Mouse (Mus musculus) embryonic facial prominence, embryonic 15.5 days (tissue): ENCODE data around the gene Vps26b. TPM values are rescaled to one million over a fixed set of nuclear protein-coding genes. Genes with fewer than 3 reads are reported as not detected.
A peak's percentile ranks its signal among the peaks of the same experiment; 100 is the strongest.

Experiments
- ATAC-seq: fragments of 200-750 bp; cut with Nextera tagmentation; 2 replicates; pipeline ENCODE4 v1.8.0; 2017; ENCODE audit warnings: low read depth, moderate TSS enrichment; ENCODE audit not compliant: insufficient number of reproducible peaks, low FRiP score, low TSS enrichment
- H3K27ac ChIP-seq: fragments of 300-500 bp; sonication (generic); replicated peaks from 2 replicates; pipeline ENCODE4 v1.5.1; 2015; ENCODE audit warnings: mild to moderate bottlenecking, inconsistent platforms
- H3K27me3 ChIP-seq: fragments of 300-500 bp; sonication (generic); 2 replicates; pipeline ENCODE4 v1.6.1; 2015; ENCODE audit warnings: inconsistent platforms
- H3K36me3 ChIP-seq: fragments of 300-500 bp; sonication (generic); 2 replicates; pipeline ENCODE4 v1.6.1; 2015; ENCODE audit warnings: mild to moderate bottlenecking, inconsistent platforms
- H3K4me1 ChIP-seq: fragments of 300-500 bp; sonication (generic); 2 replicates; pipeline ENCODE4 v1.6.1; 2015; ENCODE audit warnings: inconsistent platforms
- H3K4me2 ChIP-seq: fragments of 300-500 bp; sonication (generic); replicated peaks from 2 replicates; pipeline ENCODE4 v1.6.1; 2015; ENCODE audit warnings: mild to moderate bottlenecking, inconsistent platforms
- H3K4me3 ChIP-seq: fragments of 300-500 bp; sonication (generic); replicated peaks from 2 replicates; pipeline ENCODE4 v1.5.1; 2015; ENCODE audit warnings: mild to moderate bottlenecking, inconsistent platforms
- H3K9ac ChIP-seq: fragments of 300-500 bp; sonication (generic); 2 replicates; pipeline ENCODE4 v1.6.1; 2015; ENCODE audit warnings: inconsistent platforms
- H3K9me3 ChIP-seq: fragments of 300-500 bp; sonication (generic); replicated peaks from 2 replicates; pipeline ENCODE4 v1.6.1; 2016; ENCODE audit warnings: inconsistent platforms
- WGBS: fragments of 180-500 bp; shearing (Covaris S2); methylation state at CpG from one replicate; pipeline ENCODE4 v1.1.7; 2015; 5-methylcytosine and 5-hydroxymethylcytosine counted together
- polyA plus RNA-seq: library from polyadenylated mRNA; unstranded; fragments of >200 nt; fragmentation: Nextera tagmentation; extraction: Ambion mirVana; gene quantifications from 2 replicates; pipeline ENCODE4 v1.2.1, GENCODE M21; 2015

Gene Vps26b
- polyA plus RNA-seq, 1 experiment from 2014 or later: 39.9 TPM

DNA sequence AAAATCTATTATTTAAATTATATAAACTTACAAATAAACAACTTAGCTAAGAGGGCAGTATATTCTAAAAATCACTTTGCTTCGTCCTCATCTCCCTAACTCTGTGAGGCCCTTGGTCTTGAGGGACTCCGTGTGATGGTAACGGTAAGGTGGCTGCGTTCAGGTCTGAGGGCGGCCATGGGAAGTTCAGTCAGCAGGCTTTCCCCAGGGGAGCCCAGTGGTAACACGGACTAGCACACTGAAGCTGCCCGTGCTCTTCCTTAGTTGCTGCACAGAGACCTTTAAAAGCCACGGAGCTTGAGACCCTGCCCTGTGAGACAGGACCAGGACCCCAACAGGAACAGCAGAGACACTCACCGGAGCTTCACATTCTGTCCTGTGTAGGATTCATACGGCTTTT, 10.9 kb downstream of the Vps26b start:
- ATAC-seq: no peak
- WGBS: 92% methylated on average over 10 of the region's 10 CpGs
- H3K27ac ChIP-seq: no peak overlapping the region
- H3K4me1 ChIP-seq: no peaks in the 10 kb centered on the region
- no peaks in the 10 kb centered on the region for H3K27me3 ChIP-seq
- H3K4me3 ChIP-seq: no peak overlapping the region
- no peak overlapping the region for H3K9ac ChIP-seq
- H3K9me3 ChIP-seq: no peaks in the 10 kb centered on the region
- peaks cover 43% of the 10 kb centered on the region for H3K36me3 ChIP-seq
- H3K4me2 ChIP-seq: no peak overlapping the region

- ATAC-seq: no peak
- H3K9ac ChIP-seq: no peak overlapping the region
- H3K27ac ChIP-seq: no peak overlapping the region
- no peaks in the 10 kb centered on the region for H3K4me1 ChIP-seq
- H3K27me3 ChIP-seq: no peaks in the 10 kb centered on the region
- WGBS: 88% methylated on average over 4 of the region's 4 CpGs
- no peaks in the 10 kb centered on the region for H3K9me3 ChIP-seq
- no peak overlapping the region for H3K4me2 ChIP-seq
- no peak overlapping the region for H3K4me3 ChIP-seq
- peaks cover 92% of the 10 kb centered on the region for H3K36me3 ChIP-seq
These were observed 18.3 kb downstream of the Vps26b start for GRCm38 (mm10) chr9:27011572-27011971.

GRCm38 (mm10) chr9:27009231-27009630, 20.6 kb downstream of the Vps26b start:
- Histone ChIP-seq H3K9ac (no peak overlapping the region), H3K9me3 (no peaks in the 10 kb centered on the region), H3K27me3 (no peaks in the 10 kb centered on the region), H3K36me3 (peaks cover 95% of the 10 kb centered on the region), H3K27ac (no peak overlapping the region), H3K4me2 (no peak overlapping the region), H3K4me3 (no peak overlapping the region), H3K4me1 (no peaks in the 10 kb centered on the region)
- WGBS: 78% methylated on average over 5 of the region's 5 CpGs
- no peak for ATAC-seq

- H3K27me3 ChIP-seq: no peaks in the 10 kb centered on the region
- WGBS: 88% methylated on average over 5 of the region's 5 CpGs
- H3K4me1 ChIP-seq: no peaks in the 10 kb centered on the region
- H3K36me3 ChIP-seq: peaks cover 84% of the 10 kb centered on the region
- H3K4me2 ChIP-seq: no peak overlapping the region
- no peak overlapping the region for H3K27ac ChIP-seq
- H3K9ac ChIP-seq: no peak overlapping the region
- H3K4me3 ChIP-seq: no peak overlapping the region
- ATAC-seq: no peak
- H3K9me3 ChIP-seq: no peaks in the 10 kb centered on the region
These were observed 23.0 kb downstream of the Vps26b start for GRCm38 (mm10) chr9:27006866-27007265.

DNA sequence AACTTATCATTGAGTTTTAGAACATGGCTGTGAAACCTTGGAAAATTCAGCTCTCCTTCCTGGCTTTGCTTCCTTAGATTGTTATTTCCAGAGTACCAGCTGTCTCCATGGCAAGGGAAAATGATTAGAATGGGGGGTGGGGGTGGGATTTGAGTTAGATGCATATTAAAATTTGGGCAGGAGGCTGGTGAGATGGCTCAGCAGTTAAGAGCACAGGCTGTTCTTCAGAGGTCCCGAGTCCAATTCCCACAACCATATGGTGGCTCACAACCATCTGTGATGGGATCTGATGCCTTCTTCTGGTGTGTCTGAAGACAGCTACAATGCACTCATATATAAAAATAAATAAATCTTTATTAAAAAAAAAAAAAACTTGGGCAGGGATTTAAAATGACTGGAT, 23.9 kb downstream of the Vps26b start:
- H3K36me3 ChIP-seq: peaks cover 76% of the 10 kb centered on the region

DNA sequence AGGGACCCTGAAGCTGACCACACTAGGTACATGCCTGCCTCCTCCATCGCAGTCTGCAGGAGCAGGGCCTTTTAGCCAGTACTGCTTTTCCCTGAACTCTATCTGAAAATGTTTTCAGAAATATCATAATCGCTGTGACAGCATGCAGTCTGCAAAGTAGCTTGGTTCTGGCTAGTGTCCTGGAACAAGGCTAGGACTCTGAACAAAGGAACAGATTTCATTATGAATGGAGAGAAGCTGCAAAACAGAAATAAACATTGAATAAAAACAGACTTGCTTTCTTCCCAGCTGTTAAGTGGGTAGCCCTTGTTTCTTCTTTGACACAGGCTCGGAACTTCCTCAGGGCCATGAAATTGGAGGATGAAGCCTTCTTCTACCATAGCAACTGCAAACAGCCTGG, 24.6 kb downstream of the Vps26b start:
- Histone ChIP-seq H3K4me2 (no peak overlapping the region), H3K36me3 (peaks cover 69% of the 10 kb centered on the region), H3K9me3 (no peaks in the 10 kb centered on the region), H3K4me3 (no peak overlapping the region), H3K4me1 (peaks cover 9% of the 10 kb centered on the region), H3K27me3 (no peaks in the 10 kb centered on the region), H3K9ac (no peak overlapping the region), H3K27ac (no peak overlapping the region)
- ATAC-seq: no peak
- 84% methylated on average over 3 of the region's 3 CpGs for WGBS

More for the DNA sequence above, 23.9 kb downstream of the Vps26b start:
- H3K4me3 ChIP-seq: no peak overlapping the region
- H3K4me2 ChIP-seq: no peak overlapping the region
- no peak for ATAC-seq
- H3K27ac ChIP-seq: no peak overlapping the region
- WGBS: 80% methylated on average over 1 of the region's 1 CpGs
- no peaks in the 10 kb centered on the region for H3K27me3 ChIP-seq
- peaks cover 2% of the 10 kb centered on the region for H3K4me1 ChIP-seq
- H3K9me3 ChIP-seq: no peaks in the 10 kb centered on the region
- no peak overlapping the region for H3K9ac ChIP-seq

GRCm38 (mm10) chr9:26999461-27000395, 30.1 kb downstream of the Vps26b start, which contains the start of the genes Acad8 and Thyn1:
Gene Acad8 (minus strand): TSS chr9:26999566.
Gene Thyn1 (plus strand): TSS chr9:26999710.
- Histone ChIP-seq H3K9me3 (no peaks in the 10 kb centered on the region), H3K4me3 (peak within 1 kb of the TSS; percentile 75), H3K27ac (peak within 1 kb of the TSS; percentile 86), H3K4me1 (peaks cover 15% of the 10 kb centered on the region), H3K4me2 (peak within 1 kb of the TSS; percentile 59), H3K9ac (peak within 1 kb of the TSS; percentile 87), H3K36me3 (peaks cover 17% of the 10 kb centered on the region), H3K27me3 (no peaks in the 10 kb centered on the region)
- WGBS: under 1% methylated on average over 35 of the region's 35 CpGs
- peak; percentile 99 for ATAC-seq

DNA sequence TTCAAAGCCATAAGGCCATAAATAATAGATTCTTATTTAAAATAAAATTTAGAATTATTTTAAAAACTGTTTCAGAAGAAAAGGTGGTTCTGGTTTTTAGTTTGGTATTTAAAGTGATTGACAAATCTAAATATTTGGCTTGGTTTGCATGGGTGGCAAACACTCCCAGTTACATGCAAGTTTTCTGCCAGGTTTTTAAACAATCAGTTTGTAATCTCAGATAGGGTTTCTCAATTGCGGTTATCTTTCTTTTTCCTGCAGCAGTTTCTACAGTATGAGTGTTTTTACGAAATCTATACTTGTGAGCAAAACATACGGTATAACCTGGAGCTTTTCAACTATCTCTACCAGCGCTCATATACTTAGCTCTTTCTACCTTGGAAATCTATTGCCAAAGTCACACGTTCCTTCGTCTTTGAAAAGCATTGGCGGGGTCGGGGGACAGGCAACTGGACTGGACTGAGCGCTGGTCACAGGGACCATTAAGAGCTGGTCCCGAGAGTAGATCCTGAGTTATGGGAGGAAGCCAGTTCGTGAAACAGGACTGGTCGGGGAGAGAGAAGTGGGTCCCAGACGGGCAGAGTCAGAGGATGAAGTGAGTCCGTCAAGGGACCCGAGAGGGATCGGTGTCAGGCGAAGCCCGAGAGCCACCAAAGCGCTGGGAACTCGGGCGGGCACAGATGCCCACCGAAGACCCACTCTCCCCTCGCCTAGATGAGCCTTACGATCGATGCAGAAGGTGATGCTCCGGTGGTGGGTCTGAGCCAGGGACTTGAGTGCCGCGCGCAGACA, 31.0 kb downstream of the Vps26b start:
- WGBS: 1% methylated on average over 29 of the region's 29 CpGs
- H3K27me3 ChIP-seq: no peaks in the 10 kb centered on the region
- peaks cover 10% of the 10 kb centered on the region; the same call in 1 of the 2 replicates for H3K36me3 ChIP-seq
- peaks cover 15% of the 10 kb centered on the region for H3K4me1 ChIP-seq
- ATAC-seq: peak; percentile 37; the same call in 1 of the 2 replicates
- no peaks in the 10 kb centered on the region for H3K9me3 ChIP-seq
- H3K9ac ChIP-seq: peak overlapping the region; percentile 87
- peak overlapping the region; percentile 59 for H3K4me2 ChIP-seq
- H3K27ac ChIP-seq: peak overlapping the region; percentile 86
- peak overlapping the region; percentile 75 for H3K4me3 ChIP-seq

DNA sequence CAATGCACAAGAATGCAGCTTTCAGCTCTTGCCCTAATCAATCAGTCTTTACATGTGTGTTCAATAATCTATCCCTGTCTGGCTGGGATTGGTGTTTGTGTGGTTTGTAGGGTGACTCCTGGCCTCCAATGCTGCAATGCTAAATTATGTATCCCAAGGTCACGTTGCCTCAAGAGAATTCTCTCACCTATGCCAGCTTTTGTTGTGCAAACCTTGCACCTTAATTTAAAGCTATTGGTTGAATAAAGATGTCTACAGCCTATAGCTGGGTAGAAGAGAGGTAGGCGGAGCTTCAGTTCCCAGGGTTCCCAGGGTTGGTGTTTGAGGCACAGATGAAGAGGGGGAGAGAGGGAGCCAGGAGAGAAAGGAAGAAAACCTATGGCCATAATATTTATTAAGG, 32.4 kb downstream of the Vps26b start:
- WGBS: 88% methylated on average over 2 of the region's 2 CpGs
- Histone ChIP-seq H3K27me3 (no peaks in the 10 kb centered on the region), H3K36me3 (0 out of 2 replicates have a peak, but pooled peaks cover under 1% of the 10 kb centered on the region), H3K4me3 (no peak overlapping the region), H3K27ac (no peak overlapping the region), H3K4me2 (no peak overlapping the region), H3K9ac (no peak overlapping the region), H3K9me3 (no peaks in the 10 kb centered on the region), H3K4me1 (peaks cover 15% of the 10 kb centered on the region)
- no peak for ATAC-seq

GRCm38 (mm10) chr9:26997062-26997461, 32.8 kb downstream of the Vps26b start:
- Histone ChIP-seq H3K36me3 (peaks cover 5% of the 10 kb centered on the region; the same call in 1 of the 2 replicates), H3K9me3 (no peaks in the 10 kb centered on the region), H3K4me1 (peaks cover 15% of the 10 kb centered on the region), H3K4me2 (no peak overlapping the region), H3K27me3 (no peaks in the 10 kb centered on the region), H3K27ac (no peak overlapping the region), H3K4me3 (no peak overlapping the region), H3K9ac (no peak overlapping the region)
- 89% methylated on average over 3 of the region's 3 CpGs for WGBS
- ATAC-seq: no peak

DNA sequence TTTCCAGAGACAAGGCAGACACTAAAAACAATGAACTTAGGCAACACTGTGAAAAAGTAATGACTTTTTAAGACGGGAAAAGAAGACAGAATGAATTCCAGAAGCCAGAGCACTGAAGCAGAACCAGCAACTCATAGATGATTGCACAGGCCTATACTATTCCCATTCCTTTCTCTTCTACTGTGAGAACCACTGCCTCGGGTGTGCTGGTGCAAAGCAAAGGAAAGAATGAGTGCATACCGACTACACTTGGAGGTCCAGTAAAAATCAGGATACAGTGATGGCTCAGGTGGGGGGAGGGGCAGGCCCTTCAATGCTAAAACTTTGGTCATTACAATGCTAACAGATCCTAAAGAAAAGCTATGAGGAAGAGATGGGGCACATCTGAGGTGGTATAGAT, 36.0 kb downstream of the Vps26b start:
- Histone ChIP-seq H3K4me3 (no peak overlapping the region), H3K9me3 (no peaks in the 10 kb centered on the region), H3K36me3 (peaks cover 37% of the 10 kb centered on the region), H3K4me2 (no peak overlapping the region), H3K27me3 (no peaks in the 10 kb centered on the region), H3K27ac (no peak overlapping the region), H3K9ac (no peak overlapping the region), H3K4me1 (0 out of 2 replicates have a peak, but pooled peaks cover 4% of the 10 kb centered on the region)
- no peak for ATAC-seq
- WGBS: 70% methylated on average over 3 of the region's 3 CpGs
